Mouse (Mus musculus) neural tube, embryonic 11.5 days (tissue): ENCODE data around the gene Cxcl13. TPM values are rescaled to one million over a fixed set of nuclear protein-coding genes. Genes with fewer than 3 reads are reported as not detected.
"Not testable (repeated sequence)": the region's sequence is repeated elsewhere in the genome, so short reads cannot be mapped to it uniquely, and the experiment has no call there.

Experiments used
- ATAC-seq: fragments of 200-750 bp; cut with Nextera tagmentation; 2 replicates; pipeline ENCODE4 v1.8.0; 2017; ENCODE audit warnings: moderate number of reproducible peaks, mild to moderate bottlenecking, moderate TSS enrichment, moderate library complexity; ENCODE audit not compliant: insufficient read depth, low FRiP score, low TSS enrichment
- DNase-seq: peaks from one replicate; pipeline ENCODE4 v3.0.0-alpha.2; 2015; ENCODE audit warnings: low spot score
- H3K27ac ChIP-seq: fragments of 300-500 bp; sonication (generic); 2 replicates; pipeline ENCODE4 v1.5.1; 2014; ENCODE audit warnings: low read depth, mild to moderate bottlenecking, low read length
- H3K27me3 ChIP-seq: fragments of 300-500 bp; sonication (generic); 2 replicates; pipeline ENCODE4 v1.6.1; 2014; ENCODE audit warnings: mild to moderate bottlenecking, low read length, mixed read lengths; ENCODE audit not compliant: control insufficient read depth, insufficient read depth
- H3K36me3 ChIP-seq: fragments of 300-500 bp; sonication (generic); 2 replicates; pipeline ENCODE4 v1.6.1; 2014; ENCODE audit warnings: mild to moderate bottlenecking, low read length, moderate library complexity, mixed read lengths; ENCODE audit not compliant: control insufficient read depth, insufficient read depth
- H3K4me1 ChIP-seq: fragments of 300-500 bp; sonication (generic); 2 replicates; pipeline ENCODE4 v1.6.1; 2014; ENCODE audit warnings: low read length, mixed read lengths; ENCODE audit not compliant: control insufficient read depth, insufficient read depth
- H3K4me2 ChIP-seq: fragments of 300-500 bp; sonication (generic); 2 replicates; pipeline ENCODE4 v1.6.1; 2014; ENCODE audit warnings: low read depth, mild to moderate bottlenecking, moderate library complexity
- H3K4me3 ChIP-seq: fragments of 300-500 bp; sonication (generic); 2 replicates; pipeline ENCODE4 v1.5.1; 2014; ENCODE audit warnings: low read depth, low read length
- H3K9ac ChIP-seq: fragments of 300-500 bp; sonication (generic); 2 replicates; pipeline ENCODE4 v1.6.1; 2014; ENCODE audit warnings: mild to moderate bottlenecking, low read length
- H3K9me3 ChIP-seq: fragments of 300-500 bp; sonication (generic); 2 replicates; pipeline ENCODE4 v1.6.1; 2016; ENCODE audit warnings: low read length; ENCODE audit not compliant: control insufficient read depth
- WGBS: fragments of 180-500 bp; shearing (Covaris S2); extraction: QIAGEN DNeasy Blood & Tissue Kit; methylation state at CpG from one replicate; pipeline ENCODE4 v1.1.7; 2014; 5-methylcytosine and 5-hydroxymethylcytosine counted together
- polyA plus RNA-seq: library from polyadenylated mRNA; unstranded; fragments of >200 nt; fragmentation: Nextera tagmentation; extraction: Ambion mirVana; gene quantifications from 2 replicates; pipeline ENCODE4 v1.2.1, GENCODE M21; 2014

Gene Cxcl13
- polyA plus RNA-seq, 1 experiment from 2014 or later: 0.33 TPM

DNA sequence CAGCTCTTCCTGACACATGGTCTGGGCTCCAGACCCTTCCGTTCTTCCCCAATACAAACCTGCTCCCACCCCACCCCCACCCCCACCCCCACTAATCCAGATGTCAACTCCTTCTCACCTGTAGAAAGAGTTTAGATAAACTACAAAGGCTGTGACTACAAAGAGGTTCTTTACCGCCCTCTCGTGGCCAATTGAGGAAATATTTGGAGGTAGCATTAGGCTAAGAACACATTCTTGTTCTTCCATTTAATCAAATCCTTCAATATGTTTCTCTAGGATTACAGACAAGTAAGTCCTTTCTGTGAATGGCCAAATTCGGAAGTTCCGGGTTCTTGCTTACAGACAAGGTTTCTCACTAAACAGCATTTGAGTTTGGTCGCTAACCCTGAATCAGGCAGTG, 14.1 kb downstream of the Cxcl13 start:
- Histone ChIP-seq H3K9ac (no peak overlapping the region), H3K27ac (no peak overlapping the region), H3K4me2 (no peak overlapping the region), H3K4me3 (no peak overlapping the region), H3K27me3 (no peaks in the 10 kb centered on the region), H3K36me3 (no peaks in the 10 kb centered on the region), H3K9me3 (no peaks in the 10 kb centered on the region), H3K4me1 (no peaks in the 10 kb centered on the region)
- ATAC-seq (no peak), DNase-seq (no peak)
- WGBS: 38% methylated on average over 6 of the region's 6 CpGs

DNA sequence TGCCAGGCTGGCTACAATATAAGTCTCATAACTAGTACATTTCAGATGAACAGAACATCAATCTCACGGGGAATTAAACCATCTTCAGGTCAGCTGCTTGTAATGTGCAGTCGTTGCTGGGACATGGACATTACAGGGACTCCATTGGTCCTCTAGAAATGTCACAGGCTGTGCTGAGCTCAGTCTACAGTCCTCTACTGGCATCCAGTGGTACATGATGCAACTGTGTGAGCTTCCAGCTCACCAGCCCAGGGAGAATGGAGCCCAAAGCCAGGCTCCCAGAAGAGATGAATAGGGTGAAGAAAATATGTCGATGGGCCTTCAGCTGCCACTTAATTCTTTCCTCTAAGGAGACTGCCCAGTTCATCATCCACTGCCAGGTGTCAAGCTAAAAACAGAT, 15.5 kb downstream of the Cxcl13 start:
- Histone ChIP-seq H3K27me3 (no peaks in the 10 kb centered on the region), H3K27ac (no peak overlapping the region), H3K4me2 (no peak overlapping the region), H3K9ac (no peak overlapping the region), H3K36me3 (no peaks in the 10 kb centered on the region), H3K4me3 (no peak overlapping the region), H3K9me3 (no peaks in the 10 kb centered on the region), H3K4me1 (no peaks in the 10 kb centered on the region)
- no peak for ATAC-seq
- no peak for DNase-seq
- 74% methylated on average over 3 of the region's 3 CpGs for whole genome bisulfite sequencing

DNA sequence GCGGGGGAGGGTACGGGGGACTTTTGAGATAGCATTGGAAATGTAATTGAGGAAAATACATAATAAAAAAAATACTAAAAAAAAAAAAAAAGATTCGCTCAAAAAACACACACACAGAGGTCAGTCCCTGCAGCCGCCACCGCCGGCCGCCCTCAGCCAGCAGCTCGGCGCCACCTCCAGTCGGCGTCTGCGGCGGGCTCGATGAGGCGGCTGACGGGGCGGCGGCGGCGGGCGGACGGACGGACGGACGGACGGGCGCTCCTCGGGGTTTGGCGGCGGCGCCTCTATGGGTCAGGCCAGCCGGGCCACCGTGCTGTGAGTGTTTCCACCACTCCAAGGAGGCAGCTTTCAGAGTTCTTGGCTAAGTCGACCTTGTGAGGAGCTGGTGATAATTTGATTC, 17.1 kb downstream of the Cxcl13 start:
- not testable (repeated sequence) for H3K4me1 ChIP-seq, H3K27ac ChIP-seq, H3K27me3 ChIP-seq, H3K4me3 ChIP-seq, H3K4me2 ChIP-seq, H3K9ac ChIP-seq, ATAC-seq, H3K9me3 ChIP-seq, H3K36me3 ChIP-seq
- WGBS: 31% methylated on average over 16 of the region's 34 CpGs
- peak; percentile 11 for DNase-seq

DNA sequence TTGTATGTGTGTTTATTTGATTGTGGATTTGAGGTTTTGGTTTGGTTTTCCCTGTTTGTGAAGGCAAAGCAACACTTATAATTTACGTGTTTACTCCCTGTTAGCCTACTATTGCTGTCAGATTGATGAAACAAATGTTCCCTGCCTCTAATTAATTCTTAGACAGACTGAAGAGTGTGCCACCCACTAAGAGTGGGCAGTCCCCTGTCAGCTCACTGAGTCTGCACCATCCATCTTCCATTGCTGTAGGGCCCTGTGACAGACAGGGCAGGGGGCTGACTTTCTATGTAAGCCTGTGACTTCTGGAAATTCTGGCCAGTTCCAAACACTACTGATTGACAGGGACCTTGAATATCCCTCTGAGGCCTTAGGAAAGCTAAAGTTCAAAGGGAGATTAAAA, 19.5 kb downstream of the Cxcl13 start:
- Histone ChIP-seq H3K4me3 (no peak overlapping the region), H3K9me3 (no peaks in the 10 kb centered on the region), H3K9ac (no peak overlapping the region), H3K27ac (no peak overlapping the region), H3K27me3 (no peaks in the 10 kb centered on the region), H3K36me3 (no peaks in the 10 kb centered on the region), H3K4me1 (no peaks in the 10 kb centered on the region), H3K4me2 (no peak overlapping the region)
- DNase-seq: no peak
- 66% methylated on average over 1 of the region's 1 CpGs for WGBS
- ATAC-seq: no peak

DNA sequence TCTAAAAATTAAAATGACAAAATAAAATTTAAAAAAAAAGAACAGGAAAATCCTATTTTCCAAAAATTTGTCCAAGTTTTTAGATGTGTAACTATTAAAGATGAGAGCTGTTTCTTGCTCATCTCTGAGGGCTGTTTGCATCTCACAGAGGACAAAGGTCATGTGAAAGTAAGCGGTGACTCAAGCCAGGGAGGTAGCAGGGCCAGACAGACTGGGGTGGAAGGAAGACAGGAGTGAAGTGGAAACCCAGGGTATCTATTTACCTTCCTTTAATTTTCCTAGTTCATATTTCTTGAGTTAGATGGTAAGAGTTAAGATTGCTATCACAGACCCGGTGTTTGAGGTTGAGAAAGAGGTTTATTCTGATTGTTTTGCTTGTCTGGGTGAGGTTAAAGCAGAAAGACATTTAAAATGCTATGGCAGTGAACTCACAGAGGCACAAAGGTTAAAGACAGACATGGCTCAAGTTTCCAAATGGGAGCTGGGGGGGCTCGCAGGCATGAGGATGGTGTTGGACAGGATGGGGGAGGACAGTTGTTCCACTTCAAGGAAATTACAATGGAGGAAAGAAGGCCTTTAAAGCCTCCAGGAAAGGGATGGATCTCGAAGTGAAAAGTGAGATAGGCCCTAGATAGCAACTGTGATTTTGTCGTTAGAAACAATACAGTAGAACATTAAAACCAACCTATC, 27.2 kb downstream of the Cxcl13 start:
- ATAC-seq (no peak), DNase-seq (no peak)
- no peak overlapping the region for H3K4me3 ChIP-seq
- no peak overlapping the region for H3K9ac ChIP-seq
- no peak overlapping the region for H3K27ac ChIP-seq
- H3K4me1 ChIP-seq: no peaks in the 10 kb centered on the region
- H3K9me3 ChIP-seq: no peaks in the 10 kb centered on the region
- 73% methylated on average over 5 of the region's 5 CpGs for WGBS
- H3K27me3 ChIP-seq: no peaks in the 10 kb centered on the region
- no peaks in the 10 kb centered on the region for H3K36me3 ChIP-seq
- H3K4me2 ChIP-seq: no peak overlapping the region

DNA sequence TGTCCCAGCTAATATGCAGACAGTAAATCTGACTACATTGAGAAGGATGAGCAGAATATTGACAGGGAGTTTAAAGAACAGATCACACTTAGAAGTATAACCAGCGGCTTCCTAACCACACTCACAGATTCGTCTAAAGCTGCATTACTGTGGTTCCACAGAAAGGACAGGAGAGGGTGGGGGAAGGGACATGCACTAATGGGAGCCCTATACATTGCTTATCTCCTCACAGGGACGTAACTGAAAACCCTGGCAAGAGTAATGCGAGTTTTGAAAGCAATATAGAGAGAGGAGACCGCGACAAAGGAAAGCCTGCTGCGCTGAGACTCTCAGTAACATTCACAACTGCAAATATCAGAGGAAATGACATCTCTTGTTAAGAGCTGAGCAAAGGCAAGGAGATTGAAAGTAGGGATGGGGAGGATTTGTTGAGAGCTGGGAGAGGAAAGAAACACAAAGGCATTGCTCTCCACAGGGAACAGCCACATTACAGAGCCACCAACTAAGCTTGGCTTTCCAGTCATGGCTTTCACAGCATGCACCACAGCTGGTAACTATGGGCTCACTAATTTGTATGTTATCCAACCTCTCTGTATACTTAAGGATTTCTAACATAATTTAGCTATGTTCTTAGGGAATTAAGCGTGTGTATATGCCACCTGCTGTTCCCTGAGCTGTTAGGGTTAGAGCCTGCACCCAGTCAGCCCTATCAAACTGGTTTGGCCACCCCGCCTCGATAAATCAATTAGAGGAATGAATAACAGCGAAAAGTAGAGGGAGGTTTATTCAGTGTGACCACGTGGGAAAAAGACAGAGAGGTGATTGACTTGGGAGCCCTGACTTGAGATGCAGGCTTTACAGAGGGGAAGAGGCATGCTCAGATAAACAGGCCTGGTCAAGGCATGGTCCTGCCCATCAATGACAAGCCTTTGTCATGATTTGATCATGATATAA, 34.9 kb downstream of the Cxcl13 start:
- Histone ChIP-seq H3K4me2 (no peak overlapping the region), H3K27ac (no peak overlapping the region), H3K4me1 (no peaks in the 10 kb centered on the region), H3K36me3 (no peaks in the 10 kb centered on the region), H3K4me3 (no peak overlapping the region), H3K27me3 (no peaks in the 10 kb centered on the region), H3K9me3 (no peaks in the 10 kb centered on the region), H3K9ac (no peak overlapping the region)
- ATAC-seq: peak; percentile 45
- DNase-seq: no peak
- WGBS: 12% methylated on average over 12 of the region's 12 CpGs

DNA sequence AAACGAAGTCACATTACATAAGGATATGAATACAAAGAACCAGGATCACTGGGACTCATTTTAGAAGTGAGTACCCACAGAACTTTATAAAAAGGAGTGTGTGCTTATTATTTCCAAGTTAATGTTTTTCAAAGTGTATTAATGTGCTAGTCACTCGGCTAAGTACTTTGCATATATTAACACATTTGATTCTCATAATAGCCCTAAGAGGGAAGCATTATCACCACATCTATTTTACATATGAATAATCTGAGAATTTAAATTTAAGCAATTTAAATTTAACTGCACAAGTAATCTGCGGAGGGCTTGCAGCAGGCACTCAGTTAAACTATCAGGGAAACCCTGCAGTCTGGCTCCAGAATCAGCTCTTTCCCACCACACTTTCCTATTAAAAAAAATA, 40.5 kb downstream of the Cxcl13 start:
- Histone ChIP-seq H3K9me3 (no peaks in the 10 kb centered on the region), H3K4me1 (no peaks in the 10 kb centered on the region), H3K27ac (no peak overlapping the region), H3K36me3 (no peaks in the 10 kb centered on the region), H3K4me2 (no peak overlapping the region), H3K4me3 (no peak overlapping the region), H3K27me3 (no peaks in the 10 kb centered on the region), H3K9ac (no peak overlapping the region)
- WGBS: 70% methylated on average over 3 of the region's 3 CpGs
- ATAC-seq (no peak), DNase-seq (no peak)

DNA sequence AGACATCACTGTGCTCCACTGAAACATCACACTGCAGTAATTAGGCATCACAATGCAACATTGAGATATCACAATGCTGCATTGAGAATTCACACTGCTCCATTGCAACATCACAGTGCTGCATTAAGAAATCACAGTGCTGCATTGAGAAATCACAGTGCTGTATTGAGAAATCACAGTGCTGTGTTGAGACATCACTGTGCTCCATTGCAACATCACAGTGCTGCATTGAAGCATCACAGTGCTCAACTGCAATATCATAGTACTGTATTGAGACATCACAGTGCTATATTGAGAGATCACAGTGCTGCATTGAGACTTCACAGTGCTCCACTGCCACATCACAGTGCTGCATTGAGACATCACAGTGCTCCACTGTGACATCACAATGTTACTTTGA, 46.6 kb downstream of the Cxcl13 start:
- Histone ChIP-seq H3K4me2 (no peak overlapping the region), H3K27me3 (no peaks in the 10 kb centered on the region), H3K4me3 (no peak overlapping the region), H3K9me3 (no peaks in the 10 kb centered on the region), H3K9ac (no peak overlapping the region), H3K4me1 (no peaks in the 10 kb centered on the region), H3K27ac (no peak overlapping the region), H3K36me3 (no peaks in the 10 kb centered on the region)
- ATAC-seq (no peak), DNase-seq (no peak)
